ENCODE assay signal across 31 mouse cellular contexts in the genomic region with DNA sequence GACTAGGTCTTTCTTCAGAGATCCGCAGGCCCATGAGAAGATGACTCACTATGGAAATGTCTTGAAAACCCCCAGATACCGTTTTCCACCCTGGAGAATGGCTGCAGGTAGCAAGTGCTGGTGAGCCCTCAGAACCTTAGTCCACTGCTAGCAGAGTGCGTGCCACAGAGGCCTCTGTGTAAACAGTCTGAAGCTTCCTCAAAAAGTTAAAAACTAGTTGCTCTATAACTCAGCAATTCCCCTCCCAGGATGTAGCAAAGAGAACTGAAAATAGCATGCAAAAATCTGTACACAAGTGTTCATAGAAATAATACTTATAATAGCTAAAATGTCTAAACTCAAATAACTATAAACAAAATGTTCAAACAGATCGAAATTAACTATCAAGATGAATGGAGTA. TPM values are rescaled to one million over a fixed set of nuclear protein-coding genes. Genes with fewer than 3 reads are reported as not detected.
DNase-seq lines count a peak whose midpoint lies in the region; ATAC-seq and TF ChIP-seq lines count a peak whose summit lies in the region.
"Had no signal": no experiment of that assay in that cellular context is flagged by ENCODE, and none has a peak within 500 bp of the region (broad histone marks: within the 10 kb centered on the region; RNA-seq: fewer than 3 reads in every experiment).

No protein-coding gene starts in this region.

- no peak for TF ChIP-seq POLR2A in bone marrow macrophage, adult 2 months (IDR thresholded peaks at IDR 0.05; ENCODE audit: borderline replicate concordance, low read depth, low read length)

- 88% methylated on average over 4 of the region's 4 CpGs for WGBS in lung, postnatal 0 days

- ATAC-seq in monocyte, adult 5-6 weeks (replicated peaks; ENCODE audit: insufficient number of reproducible peaks, low FRiP score, low TSS enrichment, poor library complexity, severe bottlenecking), result peak; percentile 40; the same call in 1 of the 2 replicates
- no peak for ATAC-seq in lung, postnatal 0 days
- ATAC-seq: forebrain, embryonic 15.5 days; intestine, postnatal 0 days; liver, embryonic 12.5 days; liver, postnatal 0 days had no signal

- H3K9me3 ChIP-seq in lung, postnatal 0 days (ENCODE audit: low read length), result no peaks in the 10 kb centered on the region
- H3K9me3 ChIP-seq: forebrain, embryonic 15.5 days; heart, embryonic 12.5 days; hindbrain, embryonic 13.5 days; limb, embryonic 12.5 days; liver, embryonic 12.5 days; neural tube, embryonic 15.5 days had no signal

- no peak overlapping the region for H3K4me2 ChIP-seq in lung, postnatal 0 days (replicated peaks; ENCODE audit: low read depth, low read length)
- H3K4me2 ChIP-seq: forebrain, embryonic 15.5 days; heart, embryonic 12.5 days; hindbrain, embryonic 13.5 days; limb, embryonic 12.5 days; liver, embryonic 12.5 days; neural tube, embryonic 15.5 days had no signal

- H3K36me3 ChIP-seq in lung, postnatal 0 days (ENCODE audit: insufficient read depth, low read length), result no peaks in the 10 kb centered on the region

- peak; percentile 79 for DNase-seq in A20 (ENCODE audit: low read depth, low spot score)
- DNase-seq in B cell, adult 2 months, result peak; percentile 28 to 32
- no peak for DNase-seq in frontal cortex, postnatal 36 days (ENCODE audit: low spot score in 2 of 2)
- no peak for DNase-seq in lung, postnatal 0 days (ENCODE audit: low spot score)
- DNase-seq in left cerebral cortex, adult 18-20 months (ENCODE audit: low spot score in 2 of 2), result no peak
- DNase-seq: adrenal gland, postnatal 36 days; cerebellum, adult 11 months; cerebellum, adult 9-10 months; cerebellum, postnatal 36 days; gastrocnemius, postnatal 25 days; heart, postnatal 4 days; kidney, adult 9 months; kidney, postnatal 14 days; layer of hippocampus, adult 9-11 months; liver, postnatal 0 days; lung, postnatal 4 days; midbrain, embryonic 14.5 days; thymus, adult 18-20 months; thymus, postnatal 25 days had no signal

- H3K27me3 ChIP-seq in lung, postnatal 0 days (replicated peaks; ENCODE audit: insufficient read depth, low read length), result no peaks in the 10 kb centered on the region
- H3K27me3 ChIP-seq: forebrain, embryonic 15.5 days; heart, embryonic 12.5 days; hindbrain, embryonic 13.5 days; limb, embryonic 12.5 days; liver, embryonic 12.5 days; neural tube, embryonic 15.5 days had no signal

- no peak for TF ChIP-seq EP300 in lung, postnatal 0 days (IDR thresholded peaks at IDR 0.05)

- no peak overlapping the region for H3K4me3 ChIP-seq in bone marrow macrophage, adult 2 months (ENCODE audit: insufficient read depth, low read length)
- H3K4me3 ChIP-seq in lung, postnatal 0 days (ENCODE audit: low read depth, low read length), result no peak overlapping the region
- H3K4me3 ChIP-seq: forebrain, embryonic 15.5 days; heart, embryonic 12.5 days; hindbrain, embryonic 13.5 days; limb, embryonic 12.5 days; liver, embryonic 12.5 days; neural tube, embryonic 15.5 days had no signal

- no peak for TF ChIP-seq CTCF in bone marrow macrophage, adult 2 months (IDR thresholded peaks at IDR 0.05; ENCODE audit: low read depth, low read length)
- TF ChIP-seq CTCF in lung, postnatal 0 days (IDR thresholded peaks at IDR 0.05), result no peak

- no peak overlapping the region for H3K9ac ChIP-seq in lung, postnatal 0 days (replicated peaks; ENCODE audit: low read depth)
- H3K9ac ChIP-seq: forebrain, embryonic 15.5 days; heart, embryonic 12.5 days; hindbrain, embryonic 13.5 days; limb, embryonic 12.5 days; liver, embryonic 12.5 days; liver, postnatal 0 days; neural tube, embryonic 15.5 days had no signal

- H3K27ac ChIP-seq in bone marrow macrophage, adult 2 months (ENCODE audit: insufficient read depth, low read depth, low read length), result peak overlapping the region; percentile 69
- H3K27ac ChIP-seq in lung, postnatal 0 days (ENCODE audit: low read length), result no peak overlapping the region
- H3K27ac ChIP-seq: forebrain, embryonic 15.5 days; hindbrain, embryonic 13.5 days; limb, embryonic 12.5 days; liver, embryonic 12.5 days; neural tube, embryonic 15.5 days had no signal

- peaks cover 46% of the 10 kb centered on the region for H3K4me1 ChIP-seq in bone marrow macrophage, adult 2 months (ENCODE audit: control insufficient read depth, insufficient read depth, low read length)
- H3K4me1 ChIP-seq in lung, postnatal 0 days (ENCODE audit: insufficient read depth, low read depth, low read length), result peaks cover 3% of the 10 kb centered on the region; the same call in 1 of the 2 replicates
- H3K4me1 ChIP-seq: forebrain, embryonic 15.5 days; hindbrain, embryonic 13.5 days; limb, embryonic 12.5 days; neural tube, embryonic 15.5 days had no signal

RNA-seq across cellular contexts. Expression of a gene that starts 37.5 kb away (rescaled TPM):
- polyA plus RNA-seq in bone marrow macrophage, adult 2 months (2012; ENCODE audit: insufficient read depth, insufficient read length, missing spikeins), result 143 and 171 TPM in 2 replicates
- total RNA-seq in monocyte, adult 5-6 weeks (2017), result 47.1 to 115 TPM (median 63.1 TPM) in 3 replicates
- polyA plus RNA-seq in lung, postnatal 0 days (2015; fragmentation: Nextera tagmentation; extraction: Ambion mirVana), result 6.8 and 9.3 TPM in 2 replicates
- 10 to 100 TPM; 51.1 to 56.3 TPM for total RNA-seq in left cerebral cortex, adult 18-20 months (2021)

RNA-seq across cellular contexts. Expression of a gene that starts 44.1 kb away (rescaled TPM):
- not detected in 2 replicates for polyA plus RNA-seq in bone marrow macrophage, adult 2 months (2012; ENCODE audit: insufficient read depth, insufficient read length, missing spikeins)
- not detected in 3 replicates for total RNA-seq in monocyte, adult 5-6 weeks (2017)
- 59.6 and 60.0 TPM in 2 replicates for polyA plus RNA-seq in lung, postnatal 0 days (2015; fragmentation: Nextera tagmentation; extraction: Ambion mirVana)
- 1 to 10 TPM in 1 of 2 experiments, not detected in 1; 1.8 TPM for total RNA-seq in left cerebral cortex, adult 18-20 months (2021)
- total RNA-seq: gastrocnemius, postnatal 25 days; heart, postnatal 4 days had no signal
- polyA plus RNA-seq: embryonic facial prominence, embryonic 11.5 days; heart, embryonic 12.5 days; heart, postnatal 0 days; hindbrain, embryonic 13.5 days; intestine, postnatal 0 days; limb, embryonic 12.5 days; liver, embryonic 12.5 days; liver, postnatal 0 days; midbrain, embryonic 14.5 days; neural tube, embryonic 15.5 days had no signal

RNA-seq across cellular contexts. Expression of a gene that starts 54.9 kb away (rescaled TPM):
- polyA plus RNA-seq in bone marrow macrophage, adult 2 months (2012; ENCODE audit: insufficient read depth, insufficient read length, missing spikeins), result not detected in 2 replicates
- 1.7 TPM in 1 of 3 replicates, not detected in the others for total RNA-seq in monocyte, adult 5-6 weeks (2017)
- 0.13 TPM in 1 of 2 replicates, not detected in the other for polyA plus RNA-seq in lung, postnatal 0 days (2015; fragmentation: Nextera tagmentation; extraction: Ambion mirVana)
- under 1 TPM; 0.75 to 0.81 TPM for total RNA-seq in left cerebral cortex, adult 18-20 months (2021)
- total RNA-seq: adrenal gland, adult 18-20 months; adrenal gland, postnatal 36 days had no signal
- polyA plus RNA-seq: embryonic facial prominence, embryonic 11.5 days; heart, embryonic 12.5 days; limb, embryonic 12.5 days; liver, postnatal 0 days had no signal

Comparison
In these comparisons a context has a peak if more than half of its experiments do, and no peak if none do; other contexts are left out.
1. DNase-seq: peak in A20 (single experiment) and B cell, adult 2 months (2 of 2); none in frontal cortex, postnatal 36 days (0 of 2), lung, postnatal 0 days (single experiment) and left cerebral cortex, adult 18-20 months (0 of 2).